Mouse (Mus musculus) urinary bladder, postnatal 36 days (tissue): ENCODE data around the gene Efcab7.

Source experiments
- DNase-seq, 2 experiments: peaks; one replicate each; pipeline ENCODE4 v3.0.0; 2022; ENCODE audit warnings: low spot score in 2 of 2, mixed read lengths in 1 of 2

The Efcab7 gene

GRCm38 (mm10) chr4:99944606-99945005 lies 115.6 kb downstream of the Efcab7 start:
- DNase-seq: no peak

- DNase-seq: no peak
Observed at GRCm38 (mm10) chr4:99945011-99945410, 116.0 kb downstream of the Efcab7 start.

- DNase-seq: no peak
Observed at GRCm38 (mm10) chr4:99946516-99946915, 117.5 kb downstream of the Efcab7 start.

GRCm38 (mm10) chr4:99947192-99947591 lies 118.2 kb downstream of the Efcab7 start:
- no peak for DNase-seq

GRCm38 (mm10) chr4:99947896-99948295 lies 118.9 kb downstream of the Efcab7 start:
- no peak for DNase-seq

GRCm38 (mm10) chr4:99953904-99954303 lies 124.9 kb downstream of the Efcab7 start:
- no peak for DNase-seq

GRCm38 (mm10) chr4:99955396-99955795 lies 126.4 kb downstream of the Efcab7 start:
- no peak for DNase-seq

GRCm38 (mm10) chr4:99957186-99957585 lies 128.2 kb downstream of the Efcab7 start:
- DNase-seq: no peak

GRCm38 (mm10) chr4:99958084-99958815 lies 129.3 kb downstream of the Efcab7 start:
- no peak for DNase-seq

- DNase-seq: no peak
Observed at GRCm38 (mm10) chr4:99959308-99959707, 130.3 kb downstream of the Efcab7 start.
